Mouse (Mus musculus): ENCODE results near the gene Rhox3e.
"Not testable (repeated sequence)": the region's sequence is repeated elsewhere in the genome, so short reads cannot be mapped to it uniquely, and the experiment has no call there.

The Rhox3e gene

GRCm38 (mm10) chrX:37541719-37542118 lies at the start of gene Rhox3e:
Gene Rhox3e, plus strand, starts transcription at chrX:37542019.
- DNase-seq (ENCODE audit: low spot score) = not testable (repeated sequence)

GRCm38 (mm10) chrX:37514059-37514458 lies 27.8 kb upstream of the Rhox3e start, which contains the start of gene Rhox4d:
Gene Rhox4d, plus strand, starts transcription at chrX:37514359.
- not testable (repeated sequence) for DNase-seq (ENCODE audit: low spot score)

DNA sequence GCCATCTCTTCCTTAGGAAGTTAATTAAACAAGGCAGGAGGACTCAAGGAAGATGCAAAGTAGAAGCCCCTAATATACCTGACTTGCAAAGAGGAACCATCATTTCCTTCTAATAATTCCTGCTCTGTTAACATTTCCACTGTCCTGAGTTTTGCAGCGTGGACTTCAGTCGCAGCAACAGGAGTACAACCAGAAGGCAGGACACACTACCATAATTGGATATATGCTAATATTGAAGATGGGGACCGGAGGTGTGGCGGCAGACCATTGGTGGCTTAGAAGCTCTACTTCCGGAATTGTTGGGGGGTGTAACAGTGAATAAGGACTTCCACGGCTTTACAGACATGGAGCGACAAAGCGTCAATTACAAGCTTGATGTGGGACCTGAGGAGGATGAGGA lies 11.7 kb upstream of the Rhox3e start, which contains the start of gene Rhox2e:
Gene Rhox2e, plus strand, starts transcription at position 301 of the 400 bp plus-strand sequence.
- not testable (repeated sequence) for DNase-seq (ENCODE audit: low spot score)

GRCm38 (mm10) chrX:37557112-37557511 lies 15.3 kb downstream of the Rhox3e start, which contains the start of gene Rhox4e:
Gene Rhox4e, plus strand, starts transcription at chrX:37557412.
- DNase-seq (ENCODE audit: low spot score) = not testable (repeated sequence)

DNA sequence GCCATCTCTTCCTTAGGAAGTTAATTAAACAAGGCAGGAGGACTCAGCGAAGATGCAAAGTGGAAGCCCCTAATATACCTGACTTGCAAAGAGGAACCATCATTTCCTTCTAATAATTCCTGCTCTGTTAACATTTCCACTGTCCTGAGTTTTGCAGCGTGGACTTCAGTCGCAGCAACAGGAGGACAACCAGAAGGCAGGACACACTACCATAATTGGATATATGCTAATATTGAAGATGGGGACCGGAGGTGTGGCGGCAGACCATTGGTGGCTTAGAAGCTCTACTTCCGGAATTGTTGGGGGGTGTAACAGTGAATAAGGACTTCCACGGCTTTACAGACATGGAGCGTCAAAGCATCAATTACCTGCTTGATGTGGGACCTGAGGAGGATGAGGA lies 29.3 kb downstream of the Rhox3e start, which contains the start of gene Rhox2f:
Gene Rhox2f, plus strand, starts transcription at position 301 of the 400 bp plus-strand sequence.
- DNase-seq (ENCODE audit: low spot score) = not testable (repeated sequence)

DNA sequence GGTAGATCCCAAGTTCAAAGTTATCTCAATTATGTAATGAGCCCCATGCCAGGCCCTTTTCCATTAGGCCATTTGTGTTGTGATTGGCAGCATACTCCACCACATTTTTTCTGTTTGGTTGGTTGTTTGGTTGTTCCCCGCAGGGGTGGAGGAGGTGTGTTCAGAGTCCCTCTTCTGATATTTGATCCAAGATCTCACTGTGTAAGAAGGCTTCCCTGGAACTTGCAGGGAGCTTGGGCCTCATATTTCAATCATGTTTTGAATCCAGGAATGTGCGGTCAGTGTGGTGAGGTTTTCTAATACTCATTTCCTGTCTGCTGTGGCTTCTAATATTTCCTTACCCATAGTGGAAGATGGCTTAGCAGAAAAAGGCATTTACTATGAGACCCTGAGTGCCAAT lies 30.8 kb downstream of the Rhox3e start:
- DNase-seq (ENCODE audit: low spot score) = not testable (repeated sequence)

GRCm38 (mm10) chrX:37580692-37581091 lies 38.9 kb downstream of the Rhox3e start, which contains the start of gene Rhox3f:
Gene Rhox3f, plus strand, starts transcription at chrX:37580992.
- DNase-seq (ENCODE audit: low spot score) = not testable (repeated sequence)

Measured in testis, postnatal 14 days (tissue).